Mouse (Mus musculus): ENCODE results near the gene Gsto1. TPM values are rescaled to one million over a fixed set of nuclear protein-coding genes. Genes with fewer than 3 reads are reported as not detected.

The Gsto1 gene
- total RNA-seq, 1 experiment = 60.7 TPM

DNA sequence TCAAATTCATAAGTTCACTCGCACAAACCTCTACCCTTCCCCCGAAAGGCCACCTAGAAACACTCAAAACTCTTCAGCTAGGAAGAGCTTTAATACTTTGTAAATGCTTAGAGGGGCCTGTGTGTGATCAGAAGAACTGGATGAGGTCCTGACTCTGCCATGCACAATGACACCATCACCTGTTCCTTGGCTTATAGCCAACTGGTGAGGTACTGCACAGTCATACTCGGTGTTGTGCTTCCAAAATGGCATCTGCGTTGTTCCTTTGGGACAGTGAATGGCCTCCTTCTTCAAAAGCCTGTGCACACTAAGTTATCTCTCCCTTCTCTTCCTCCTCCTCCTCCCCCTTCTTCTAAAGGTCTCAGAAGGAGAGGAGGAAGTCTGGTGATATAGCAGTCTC lies 56.0 kb downstream of the Gsto1 start:
- no peak for DNase-seq (ENCODE audit: low read depth, low spot score)
- H3K27ac ChIP-seq (ENCODE audit: insufficient read depth, low read depth, low read length, poor library complexity, severe bottlenecking) = no peak overlapping the region
- peaks cover 2 to 11% of the 10 kb centered on the region in 2 experiments; a peak in 2 of 4 replicates for H3K4me1 ChIP-seq (ENCODE audit: control insufficient read depth in 2 of 2, insufficient read depth in 2 of 2, low read length in 2 of 2, poor library complexity in 1 of 2)
- TF ChIP-seq MAFK (IDR thresholded peaks at IDR 0.05; ENCODE audit: insufficient read depth, low read depth, low read length) (no peak), ZNF384 (IDR thresholded peaks at IDR 0.05; ENCODE audit: low read depth, low read length) (no peak), CHD2 (IDR thresholded peaks at IDR 0.05; ENCODE audit: low read depth, low read length) (no peak), HCFC1 (IDR thresholded peaks at IDR 0.05; ENCODE audit: borderline replicate concordance, insufficient read depth, low read length) (no peak), ZC3H11A (IDR thresholded peaks at IDR 0.05; ENCODE audit: borderline replicate concordance, low read depth, low read length) (no peak)
- no peak overlapping the region for H3K4me3 ChIP-seq (ENCODE audit: insufficient read depth in 1 of 2, low read depth in 1 of 2, low read length in 2 of 2, poor library complexity in 1 of 2, severe bottlenecking in 1 of 2)
- H3K9ac ChIP-seq (ENCODE audit: insufficient read depth, low read depth, low read length, poor library complexity, severe bottlenecking) = no peak overlapping the region
- in situ Hi-C loops (cut with MboI; ENCODE audit: low sequenced_read_pairs in 2 of 2, unreplicated experiment in 2 of 2) = no loop called here
- H3K9me3 ChIP-seq (ENCODE audit: control insufficient read depth, insufficient read depth, low read depth, low read length) = no peaks in the 10 kb centered on the region
- H3K36me3 ChIP-seq (ENCODE audit: control insufficient read depth, insufficient read depth, low read length, poor library complexity, severe bottlenecking) = no peaks in the 10 kb centered on the region

DNA sequence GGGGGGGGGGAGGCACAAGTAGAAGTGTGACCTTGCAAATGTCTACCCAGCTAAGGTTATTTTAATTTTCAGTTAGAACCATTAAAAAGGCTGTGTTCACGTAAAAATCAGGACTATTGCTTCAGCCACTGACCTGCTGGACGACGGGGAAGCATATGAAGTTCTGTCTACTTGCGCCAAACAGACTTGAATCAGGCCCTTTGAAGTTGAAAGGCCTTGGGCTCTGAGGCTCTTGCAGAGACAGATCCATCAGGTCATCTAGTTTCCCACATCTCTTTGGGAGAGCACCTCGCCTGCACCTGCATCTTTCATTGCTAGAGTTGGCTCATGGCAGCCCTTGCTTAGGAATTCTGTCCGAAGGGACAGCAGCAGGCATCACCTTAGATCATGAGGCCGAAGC lies 58.6 kb downstream of the Gsto1 start:
- TF ChIP-seq ZC3H11A (IDR thresholded peaks at IDR 0.05; ENCODE audit: borderline replicate concordance, low read depth, low read length) (no peak), HCFC1 (IDR thresholded peaks at IDR 0.05; ENCODE audit: borderline replicate concordance, insufficient read depth, low read length) (no peak), MAFK (IDR thresholded peaks at IDR 0.05; ENCODE audit: insufficient read depth, low read depth, low read length) (no peak), CHD2 (IDR thresholded peaks at IDR 0.05; ENCODE audit: low read depth, low read length) (no peak), ZNF384 (IDR thresholded peaks at IDR 0.05; ENCODE audit: low read depth, low read length) (no peak)
- Histone ChIP-seq H3K9ac (ENCODE audit: insufficient read depth, low read depth, low read length, poor library complexity, severe bottlenecking) (no peak overlapping the region), H3K36me3 (ENCODE audit: control insufficient read depth, insufficient read depth, low read length, poor library complexity, severe bottlenecking) (no peaks in the 10 kb centered on the region), H3K4me3 (ENCODE audit: insufficient read depth in 1 of 2, low read depth in 1 of 2, low read length in 2 of 2, poor library complexity in 1 of 2, severe bottlenecking in 1 of 2) (no peak overlapping the region), H3K9me3 (ENCODE audit: control insufficient read depth, insufficient read depth, low read depth, low read length) (no peaks in the 10 kb centered on the region), H3K4me1 (ENCODE audit: control insufficient read depth in 2 of 2, insufficient read depth in 2 of 2, low read length in 2 of 2, poor library complexity in 1 of 2) (peaks cover 2 to 10% of the 10 kb centered on the region in 2 experiments; a peak in 2 of 4 replicates), H3K27ac (ENCODE audit: insufficient read depth, low read depth, low read length, poor library complexity, severe bottlenecking) (no peak overlapping the region)
- in situ Hi-C loops (cut with MboI; ENCODE audit: low sequenced_read_pairs in 2 of 2, unreplicated experiment in 2 of 2) = no loop called here
- no peak for DNase-seq (ENCODE audit: low read depth, low spot score)

DNA sequence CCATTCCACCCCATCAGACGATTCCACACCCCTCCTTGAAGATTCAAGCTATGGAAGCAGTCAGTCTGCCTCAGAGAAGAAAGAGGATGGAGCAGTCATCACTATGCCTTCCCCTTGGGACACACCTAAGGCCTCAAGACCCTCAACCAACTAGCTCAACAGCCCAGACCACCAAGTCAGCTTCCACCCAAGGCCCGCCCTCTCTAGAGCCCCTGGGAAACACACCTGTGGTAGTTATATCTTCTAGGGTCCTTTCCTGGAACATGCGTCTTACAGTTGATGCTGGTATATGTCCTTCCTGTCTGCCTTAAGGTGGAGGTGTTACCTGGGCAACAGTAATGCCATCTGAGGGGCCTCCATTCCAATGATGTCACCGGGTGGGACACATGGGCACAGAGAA lies 59.4 kb downstream of the Gsto1 start:
- H3K4me1 ChIP-seq (ENCODE audit: control insufficient read depth in 2 of 2, insufficient read depth in 2 of 2, low read length in 2 of 2, poor library complexity in 1 of 2) = peaks cover 0 to 4% of the 10 kb centered on the region in 2 experiments; a peak in 1 of 4 replicates
- H3K36me3 ChIP-seq (ENCODE audit: control insufficient read depth, insufficient read depth, low read length, poor library complexity, severe bottlenecking) = no peaks in the 10 kb centered on the region
- no peak overlapping the region for H3K4me3 ChIP-seq (ENCODE audit: insufficient read depth in 1 of 2, low read depth in 1 of 2, low read length in 2 of 2, poor library complexity in 1 of 2, severe bottlenecking in 1 of 2)
- H3K27ac ChIP-seq (ENCODE audit: insufficient read depth, low read depth, low read length, poor library complexity, severe bottlenecking) = no peak overlapping the region
- H3K9me3 ChIP-seq (ENCODE audit: control insufficient read depth, insufficient read depth, low read depth, low read length) = no peaks in the 10 kb centered on the region
- no peak overlapping the region for H3K9ac ChIP-seq (ENCODE audit: insufficient read depth, low read depth, low read length, poor library complexity, severe bottlenecking)
- in situ Hi-C loops (cut with MboI; ENCODE audit: low sequenced_read_pairs in 2 of 2, unreplicated experiment in 2 of 2) = no loop called here
- no peak for TF ChIP-seq ZNF384 (IDR thresholded peaks at IDR 0.05; ENCODE audit: low read depth, low read length)
- no peak for TF ChIP-seq HCFC1 (IDR thresholded peaks at IDR 0.05; ENCODE audit: borderline replicate concordance, insufficient read depth, low read length)
- no peak for TF ChIP-seq CHD2 (IDR thresholded peaks at IDR 0.05; ENCODE audit: low read depth, low read length)
- no peak for TF ChIP-seq ZC3H11A (IDR thresholded peaks at IDR 0.05; ENCODE audit: borderline replicate concordance, low read depth, low read length)
- no peak for TF ChIP-seq MAFK (IDR thresholded peaks at IDR 0.05; ENCODE audit: insufficient read depth, low read depth, low read length)
- DNase-seq (ENCODE audit: low read depth, low spot score) = no peak

Other genes with a start within 250 kb of the Gsto1 start
- 1.5 and 3.5 TPM in 2 replicates for gene Col17a1, start 162.9 kb upstream of the Gsto1 start, total RNA-seq (2012; rRNA removed)
- gene Sfr1, start 123.3 kb upstream of the Gsto1 start, total RNA-seq (2012; rRNA removed) = 54.3 and 85.8 TPM in 2 replicates
- gene Gsto2, start 10.6 kb downstream of the Gsto1 start, total RNA-seq (2012; rRNA removed) = 0.21 and 0.71 TPM in 2 replicates
- 1.5 and 1.7 TPM in 2 replicates for gene Cfap43, start 64.3 kb downstream of the Gsto1 start, total RNA-seq (2012; rRNA removed)
- 5.7 and 7.2 TPM in 2 replicates for gene Itprip, start 64.3 kb downstream of the Gsto1 start, total RNA-seq (2012; rRNA removed)
- not detected in 2 replicates for gene Cfap58, start 82.7 kb downstream of the Gsto1 start, total RNA-seq (2012; rRNA removed)

Data from ES-E14 (cell line).